8 mouse cellular contexts compared by ENCODE assay signal in the genomic region with DNA sequence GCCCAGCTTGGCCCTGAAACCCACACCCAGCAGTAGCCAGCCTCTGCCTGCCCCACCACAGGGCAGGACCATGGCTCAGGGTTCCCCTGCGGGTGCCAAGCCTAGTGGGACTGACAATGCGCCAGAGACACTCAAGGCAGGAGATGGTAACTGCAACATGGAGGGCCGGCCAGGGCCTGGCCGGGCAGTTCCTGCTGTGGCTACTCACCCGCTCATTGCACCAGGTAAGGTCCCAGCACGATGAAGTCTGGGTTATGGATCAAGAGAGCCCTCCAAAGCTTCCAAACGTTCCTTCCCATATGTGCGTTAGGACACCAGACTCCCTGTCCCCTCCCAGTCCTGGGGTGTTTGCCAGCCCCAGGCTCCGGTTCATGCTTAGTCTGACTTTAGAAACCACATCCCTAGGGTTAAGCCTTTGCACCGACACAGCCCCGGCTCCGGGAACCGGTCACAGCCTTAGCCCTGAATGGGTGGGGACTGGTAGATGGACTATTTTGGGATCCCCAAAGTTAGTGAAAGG. TPM values are rescaled to one million over a fixed set of nuclear protein-coding genes. Genes with fewer than 3 reads are reported as not detected.
DNase-seq lines count a peak whose midpoint lies in the region; ATAC-seq and TF ChIP-seq lines count a peak whose summit lies in the region.

No protein-coding gene starts in this region.

- DNase-seq in lung, embryonic 14.5 days, result no peak
- DNase-seq in lung, postnatal 10 days, result no peak
- peak; percentile 54 to 63 for DNase-seq in cerebellum, adult 2 months
- no peak for DNase-seq in hindbrain, embryonic 11.5 days (ENCODE audit: low spot score)
- no peak for DNase-seq in retina, embryonic 14.5 days (ENCODE audit: low spot score)
- DNase-seq in ovary, postnatal 14 days (ENCODE audit: low spot score), result no peak
- no peak for DNase-seq in left cerebral cortex, postnatal 10 days (ENCODE audit: extremely low spot score in 1 of 2, low spot score in 2 of 2)

- TF ChIP-seq POLR2A in cerebellum, adult 2 months (IDR thresholded peaks at IDR 0.05; ENCODE audit: borderline replicate concordance, insufficient read depth, low read length), result no peak

- peak overlapping the region; percentile 44; the same call in 1 of the 2 replicates for H3K9ac ChIP-seq in lung, embryonic 14.5 days
- H3K9ac ChIP-seq in hindbrain, embryonic 11.5 days (ENCODE audit: low read depth, low read length), result 0 out of 2 replicates have a peak overlapping the region, but pooled peaks have one; percentile 16
- H3K9ac ChIP-seq in midbrain, embryonic 13.5 days (replicated peaks), result peak overlapping the region; percentile 57

- no peaks in the 10 kb centered on the region for H3K27me3 ChIP-seq in lung, embryonic 14.5 days (ENCODE audit: insufficient read depth, low read length)
- no peaks in the 10 kb centered on the region for H3K27me3 ChIP-seq in cerebellum, adult 2 months (ENCODE audit: control insufficient read depth, insufficient read depth, low read length)
- H3K27me3 ChIP-seq in hindbrain, embryonic 11.5 days (ENCODE audit: control insufficient read depth, insufficient read depth, low read length), result no peaks in the 10 kb centered on the region; the same call in 1 of the 2 replicates
- peaks cover 9% of the 10 kb centered on the region; the same call in 1 of the 2 replicates for H3K27me3 ChIP-seq in midbrain, embryonic 13.5 days

- no peak for TF ChIP-seq CTCF in lung, embryonic 14.5 days (IDR thresholded peaks at IDR 0.05; ENCODE audit: low read depth)
- 0 out of 2 replicates have a peak, but pooled peaks have one; percentile 3 for TF ChIP-seq CTCF in cerebellum, adult 2 months (IDR thresholded peaks at IDR 0.05; ENCODE audit: borderline replicate concordance, insufficient read depth, low read depth, low read length)

- no peak overlapping the region for H3K27ac ChIP-seq in lung, embryonic 14.5 days (ENCODE audit: low read depth)
- peak overlapping the region; percentile 13; the same call in 1 of the 2 replicates for H3K27ac ChIP-seq in cerebellum, adult 2 months (ENCODE audit: insufficient read depth, low read length)
- no peak overlapping the region for H3K27ac ChIP-seq in hindbrain, embryonic 11.5 days (ENCODE audit: low read depth, low read length)
- H3K27ac ChIP-seq in midbrain, embryonic 13.5 days, result peak overlapping the region; percentile 57

- no peaks in the 10 kb centered on the region for H3K9me3 ChIP-seq in lung, embryonic 14.5 days (ENCODE audit: low read depth, low read length)
- H3K9me3 ChIP-seq in hindbrain, embryonic 11.5 days (ENCODE audit: control insufficient read depth, low read length), result no peaks in the 10 kb centered on the region
- no peaks in the 10 kb centered on the region for H3K9me3 ChIP-seq in midbrain, embryonic 13.5 days

- peak overlapping the region; percentile 64 for H3K4me2 ChIP-seq in lung, embryonic 14.5 days
- H3K4me2 ChIP-seq in hindbrain, embryonic 11.5 days (replicated peaks; ENCODE audit: low read depth, low read length), result peak overlapping the region; percentile 37
- H3K4me2 ChIP-seq in midbrain, embryonic 13.5 days (replicated peaks), result peak overlapping the region; percentile 53

- no peak for ATAC-seq in lung, embryonic 14.5 days (ENCODE audit: insufficient read depth)
- no peak for ATAC-seq in hindbrain, embryonic 11.5 days (ENCODE audit: low FRiP score)
- no peak for ATAC-seq in midbrain, embryonic 13.5 days

- peaks cover 7% of the 10 kb centered on the region for H3K36me3 ChIP-seq in lung, embryonic 14.5 days (ENCODE audit: insufficient read depth)
- H3K36me3 ChIP-seq in hindbrain, embryonic 11.5 days (ENCODE audit: control insufficient read depth, insufficient read depth, low read length), result no peaks in the 10 kb centered on the region
- 0 out of 2 replicates have a peak, but pooled peaks cover 4% of the 10 kb centered on the region for H3K36me3 ChIP-seq in midbrain, embryonic 13.5 days

- intact Hi-C loops in left cerebral cortex, postnatal 10 days (cut with DNase I), result loop anchor here (5.0 kb wide), 1 partner anchor 375 kb away; no protein-coding TSS in a partner anchor

- peak overlapping the region; percentile 22 for H3K4me3 ChIP-seq in lung, embryonic 14.5 days (ENCODE audit: low read depth, low read length)
- no peak overlapping the region for H3K4me3 ChIP-seq in cerebellum, adult 2 months (replicated peaks; ENCODE audit: insufficient read depth, low read depth, low read length)
- H3K4me3 ChIP-seq in hindbrain, embryonic 11.5 days (ENCODE audit: low read depth, low read length), result no peak overlapping the region
- H3K4me3 ChIP-seq in midbrain, embryonic 13.5 days (replicated peaks), result no peak overlapping the region

- 56% methylated on average over 13 of the region's 13 CpGs for WGBS in lung, embryonic 14.5 days
- 22% methylated on average over 13 of the region's 13 CpGs for WGBS in cerebellum, adult 2 months
- WGBS in hindbrain, embryonic 11.5 days, result 37% methylated on average over 13 of the region's 13 CpGs
- 27% methylated on average over 13 of the region's 13 CpGs for WGBS in midbrain, embryonic 13.5 days

- H3K4me1 ChIP-seq in lung, embryonic 14.5 days (ENCODE audit: insufficient read depth), result peaks cover 30% of the 10 kb centered on the region
- peaks cover 50% of the 10 kb centered on the region for H3K4me1 ChIP-seq in cerebellum, adult 2 months (ENCODE audit: control insufficient read depth, insufficient read depth, low read length)
- H3K4me1 ChIP-seq in hindbrain, embryonic 11.5 days (replicated peaks; ENCODE audit: control insufficient read depth, insufficient read depth, low read length), result peaks cover 31% of the 10 kb centered on the region
- H3K4me1 ChIP-seq in midbrain, embryonic 13.5 days (replicated peaks), result peaks cover 79% of the 10 kb centered on the region

RNA-seq across cellular contexts. Expression of a gene that starts 43.0 kb away (rescaled TPM):
- 0.17 and 0.30 TPM in 2 replicates for polyA plus RNA-seq in lung, embryonic 14.5 days (2014; fragmentation: Nextera tagmentation; extraction: Ambion mirVana)
- 1.9 and 2.4 TPM in 2 replicates for polyA plus RNA-seq in cerebellum, adult 2 months (2012; rRNA removed)
- 0.42 and 0.51 TPM in 2 replicates for polyA plus RNA-seq in hindbrain, embryonic 11.5 days (2014; fragmentation: Nextera tagmentation; extraction: Ambion mirVana)
- 0.23 and 0.58 TPM in 2 replicates for polyA plus RNA-seq in midbrain, embryonic 13.5 days (2015; fragmentation: Nextera tagmentation; extraction: Ambion mirVana)
- under 1 TPM; 0.45 to 0.47 TPM for total RNA-seq in left cerebral cortex, postnatal 10 days (2021)

RNA-seq across cellular contexts. Expression of a gene that starts 57.7 kb away (rescaled TPM):
- polyA plus RNA-seq in lung, embryonic 14.5 days (2014; fragmentation: Nextera tagmentation; extraction: Ambion mirVana), result 99.0 and 107 TPM in 2 replicates
- 133 and 144 TPM in 2 replicates for polyA plus RNA-seq in cerebellum, adult 2 months (2012; rRNA removed)
- polyA plus RNA-seq in hindbrain, embryonic 11.5 days (2014; fragmentation: Nextera tagmentation; extraction: Ambion mirVana), result 46.8 and 92.2 TPM in 2 replicates
- polyA plus RNA-seq in midbrain, embryonic 13.5 days (2015; fragmentation: Nextera tagmentation; extraction: Ambion mirVana), result 30.0 and 36.1 TPM in 2 replicates
- total RNA-seq in left cerebral cortex, postnatal 10 days (2021), result 10 to 100 TPM; 65.1 to 71.4 TPM

Comparison
In these comparisons a context has a peak if more than half of its experiments do, and no peak if none do; other contexts are left out.
1. DNase-seq: peak in cerebellum, adult 2 months (2 of 2); none in lung, embryonic 14.5 days (single experiment), lung, postnatal 10 days (single experiment), hindbrain, embryonic 11.5 days (single experiment), retina, embryonic 14.5 days (single experiment), ovary, postnatal 14 days (single experiment) and left cerebral cortex, postnatal 10 days (0 of 2).
2. H3K27ac ChIP-seq: peak in cerebellum, adult 2 months (single experiment) and midbrain, embryonic 13.5 days (single experiment); none in lung, embryonic 14.5 days (single experiment) and hindbrain, embryonic 11.5 days (single experiment).
3. Peak in every context shown above with its lines, with median percentiles within 50 percentile points of each other: H3K4me2 ChIP-seq and H3K9ac ChIP-seq.